Mouse (Mus musculus) limb, embryonic 14.5 days (tissue): ENCODE data around the gene Tex14. TPM values are rescaled to one million over a fixed set of nuclear protein-coding genes. Genes with fewer than 3 reads are reported as not detected.

ENCODE experiments used
- ATAC-seq: fragments of 200-750 bp; cut with Nextera tagmentation; 2 replicates; pipeline ENCODE4 v1.8.0; 2017; ENCODE audit warnings: low read depth, moderate number of reproducible peaks, moderate TSS enrichment; ENCODE audit not compliant: low FRiP score
- DNase-seq: peaks from one replicate; pipeline ENCODE4 v3.0.0-alpha.2; 2015; ENCODE audit warnings: low spot score
- H3K27ac ChIP-seq: fragments of 300-500 bp; sonication (generic); replicated peaks from 2 replicates; pipeline ENCODE4 v1.5.1; 2014; ENCODE audit warnings: low read depth, mild to moderate bottlenecking, low read length, moderate library complexity, mixed read lengths
- H3K27me3 ChIP-seq: fragments of 300-500 bp; sonication (generic); 2 replicates; pipeline ENCODE4 v1.6.1; 2014; ENCODE audit warnings: low read length, mixed read lengths; ENCODE audit not compliant: control insufficient read depth, insufficient read depth
- H3K36me3 ChIP-seq: fragments of 300-500 bp; sonication (generic); 2 replicates; pipeline ENCODE4 v1.6.1; 2014; ENCODE audit warnings: mild to moderate bottlenecking, low read length, moderate library complexity, mixed read lengths; ENCODE audit not compliant: control insufficient read depth, insufficient read depth
- H3K4me1 ChIP-seq: fragments of 300-500 bp; sonication (generic); 2 replicates; pipeline ENCODE4 v1.6.1; 2014; ENCODE audit warnings: antibody characterized with exemption, low read length, mixed read lengths; ENCODE audit not compliant: control insufficient read depth, insufficient read depth
- H3K4me2 ChIP-seq: fragments of 300-500 bp; sonication (generic); replicated peaks from 2 replicates; pipeline ENCODE4 v1.6.1; 2014; ENCODE audit warnings: low read depth, mild to moderate bottlenecking, low read length, moderate library complexity; ENCODE audit not compliant: severe bottlenecking
- H3K4me3 ChIP-seq: fragments of 300-500 bp; sonication (generic); replicated peaks from 2 replicates; pipeline ENCODE4 v1.5.1; 2014; ENCODE audit warnings: low read length
- H3K9ac ChIP-seq: fragments of 300-500 bp; sonication (generic); 2 replicates; pipeline ENCODE4 v1.6.1; 2014; ENCODE audit warnings: mild to moderate bottlenecking, low read depth, low read length, moderate library complexity; ENCODE audit not compliant: severe bottlenecking
- H3K9me3 ChIP-seq: fragments of 300-500 bp; sonication (generic); 2 replicates; pipeline ENCODE4 v1.6.1; 2016; ENCODE audit warnings: low read length; ENCODE audit not compliant: control insufficient read depth
- POLR2A ChIP-seq: fragments of 200-500 bp; IDR thresholded peaks from 2 replicates; pipeline ENCODE4 v1.8.0; 2012; ENCODE audit warnings: inconsistent platforms, mild to moderate bottlenecking, moderate library complexity, borderline replicate concordance; ENCODE audit not compliant: insufficient read depth, insufficient read length; ENCODE audit errors: extremely low read depth
- WGBS: fragments of 180-500 bp; shearing (Covaris S2); extraction: QIAGEN DNeasy Blood & Tissue Kit; methylation state at CpG from one replicate; pipeline ENCODE4 v1.1.7; 2014; 5-methylcytosine and 5-hydroxymethylcytosine counted together
- polyA plus RNA-seq, 2 experiments: library from polyadenylated mRNA; depleted of rRNA in 1 of 2; stranded (reverse) in 1 of 2; unstranded in 1 of 2; fragments of >200 nt; fragmentation: Nextera tagmentation in 1 of 2; extraction: Ambion mirVana in 1 of 2; gene quantifications; 2 replicates each; pipeline versions ENCODE4 v1.2.1 to v1.2.3; 2012 to 2014

Tex14 gene
- polyA plus RNA-seq, 2 experiments: 1.3 to 2.0 TPM

DNA sequence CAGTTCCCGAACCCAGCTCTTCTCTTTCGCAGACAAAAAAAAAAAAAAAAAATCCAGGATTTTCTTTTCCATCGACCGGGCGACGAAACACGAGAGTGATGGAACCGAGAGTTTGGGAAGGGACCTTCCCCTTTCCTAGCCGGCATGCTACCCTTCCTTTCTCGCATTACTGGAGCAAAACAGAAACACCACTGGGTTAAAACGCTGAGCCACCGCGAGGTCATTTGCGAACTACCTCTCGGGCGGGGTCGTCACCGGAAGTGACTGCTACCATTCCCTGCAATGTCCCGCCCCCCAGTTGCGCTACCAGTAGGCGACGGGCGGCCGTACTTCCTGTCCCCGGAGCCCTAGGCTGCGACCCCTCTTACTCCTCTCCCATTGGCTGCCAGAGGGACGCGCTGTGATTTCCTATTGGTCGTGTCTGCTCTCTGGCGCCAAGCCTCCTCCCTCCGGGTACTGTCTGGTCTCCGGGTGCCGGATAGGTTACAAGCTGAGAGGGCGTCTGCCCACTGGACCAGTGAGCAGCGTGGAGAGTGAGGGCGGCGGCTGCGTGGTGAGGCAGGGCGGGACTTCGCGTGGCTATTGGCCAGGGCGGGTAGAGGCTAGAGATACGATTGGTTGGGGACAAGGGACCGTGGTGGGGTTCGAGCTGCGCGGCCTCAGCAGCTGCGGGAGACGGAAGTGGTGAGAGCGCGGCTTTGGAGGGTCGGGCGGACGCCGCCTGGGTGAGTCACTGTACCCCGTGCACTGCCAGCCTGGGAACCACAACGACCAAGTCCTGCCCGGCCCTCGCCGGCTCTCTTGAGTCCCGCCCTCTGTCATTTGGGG, 186.9 kb downstream of the Tex14 start, which contains the start of gene Mtmr4:
Mtmr4 (plus strand) TSS at position 637 of the 828 bp plus-strand sequence.
- peak; percentile 61; the same call in 1 of the 2 replicates for TF ChIP-seq POLR2A
- H3K27me3 ChIP-seq: no peaks in the 10 kb centered on the region
- peak within 1 kb of the TSS; percentile 72 for H3K4me3 ChIP-seq
- ATAC-seq: peak; percentile 98
- H3K9ac ChIP-seq: peak within 1 kb of the TSS; percentile 85
- WGBS: under 1% methylated on average over 53 of the region's 61 CpGs
- peak; percentile 100 for DNase-seq
- H3K4me2 ChIP-seq: peak within 1 kb of the TSS; percentile 78
- peak within 1 kb of the TSS; percentile 85 for H3K27ac ChIP-seq
- peaks cover 28% of the 10 kb centered on the region for H3K4me1 ChIP-seq
- H3K9me3 ChIP-seq: no peaks in the 10 kb centered on the region
- peaks cover 7% of the 10 kb centered on the region; the same call in 1 of the 2 replicates for H3K36me3 ChIP-seq

DNA sequence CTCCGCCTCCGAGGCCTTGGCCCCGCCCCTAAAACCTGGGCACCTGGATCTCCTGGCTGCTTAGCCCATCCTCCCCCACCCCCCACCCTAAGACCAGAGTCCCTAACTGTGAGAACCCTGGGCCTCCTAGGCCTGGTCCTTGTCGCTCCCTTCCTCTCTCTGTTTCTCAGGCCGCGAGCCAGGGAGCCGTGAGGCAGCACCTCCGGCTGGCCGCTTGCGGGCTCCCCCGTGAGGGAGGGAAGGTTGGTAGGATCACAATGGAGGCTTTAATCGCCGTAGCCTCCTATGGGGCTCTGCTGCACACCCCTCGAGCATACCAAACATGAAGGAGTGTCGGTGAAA, 187.5 kb downstream of the Tex14 start:
- ATAC-seq (no peak), DNase-seq (no peak)
- 0% methylated on average over 15 of the region's 15 CpGs for WGBS
- H3K36me3 ChIP-seq: peaks cover 12% of the 10 kb centered on the region
- H3K9me3 ChIP-seq: no peaks in the 10 kb centered on the region
- no peaks in the 10 kb centered on the region for H3K27me3 ChIP-seq
- peaks cover 28% of the 10 kb centered on the region for H3K4me1 ChIP-seq
- peak overlapping the region; percentile 72 for H3K4me3 ChIP-seq
- no peak for TF ChIP-seq POLR2A
- H3K4me2 ChIP-seq: peak overlapping the region; percentile 78
- peak overlapping the region; percentile 62 for H3K9ac ChIP-seq
- peak overlapping the region; percentile 85 for H3K27ac ChIP-seq

DNA sequence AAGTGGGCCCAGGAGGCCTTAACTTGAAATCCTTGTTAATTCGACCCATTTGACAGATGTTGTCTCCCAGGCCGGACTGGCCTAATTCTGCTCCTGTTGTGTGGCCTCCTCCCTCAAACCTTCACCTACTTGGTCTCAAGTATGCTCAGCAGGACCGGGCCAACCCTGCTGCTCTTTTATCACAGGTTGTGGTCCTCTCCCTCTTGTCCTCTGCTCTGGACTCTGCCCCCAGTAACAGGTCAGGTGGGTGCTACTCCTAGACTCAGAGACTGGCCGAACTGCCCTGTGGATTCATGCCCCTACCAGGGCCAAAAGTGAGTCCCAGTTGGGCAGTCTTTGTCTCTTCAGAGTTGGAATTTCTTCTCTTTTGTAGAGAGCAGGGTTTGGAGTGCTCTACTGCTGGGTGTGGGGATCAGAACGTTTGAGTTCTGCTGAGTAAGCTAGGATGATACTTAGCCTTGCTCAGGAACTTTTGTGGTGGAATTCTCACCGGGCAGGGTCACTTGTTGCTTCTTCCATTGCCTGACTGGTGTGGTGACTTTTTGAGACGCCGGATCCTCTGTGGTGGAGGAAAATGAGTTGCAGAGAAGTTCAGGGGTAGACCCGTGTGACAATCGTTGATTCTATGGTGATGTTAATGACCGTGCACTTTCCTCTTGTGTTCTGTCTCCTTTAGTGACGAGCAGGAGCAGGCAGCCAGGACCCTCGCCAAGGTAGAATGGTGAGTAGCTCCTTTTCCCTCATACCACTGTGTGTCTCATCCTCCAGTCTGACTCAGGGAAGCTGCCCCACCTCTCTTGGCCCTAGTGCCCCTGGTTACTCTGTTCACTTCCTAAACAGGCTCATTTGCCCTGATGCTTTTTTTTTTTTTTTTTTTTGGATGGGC, 188.1 kb downstream of the Tex14 start:
- peak overlapping the region; percentile 72 for H3K4me3 ChIP-seq
- TF ChIP-seq POLR2A: no peak
- no peaks in the 10 kb centered on the region for H3K9me3 ChIP-seq
- H3K9ac ChIP-seq: peak overlapping the region; percentile 62
- DNase-seq: no peak
- H3K27ac ChIP-seq: peak overlapping the region; percentile 85
- no peaks in the 10 kb centered on the region for H3K27me3 ChIP-seq
- peaks cover 18% of the 10 kb centered on the region for H3K36me3 ChIP-seq
- peaks cover 28% of the 10 kb centered on the region for H3K4me1 ChIP-seq
- ATAC-seq: no peak
- 38% methylated on average over 13 of the region's 13 CpGs for WGBS
- peak overlapping the region; percentile 78 for H3K4me2 ChIP-seq

DNA sequence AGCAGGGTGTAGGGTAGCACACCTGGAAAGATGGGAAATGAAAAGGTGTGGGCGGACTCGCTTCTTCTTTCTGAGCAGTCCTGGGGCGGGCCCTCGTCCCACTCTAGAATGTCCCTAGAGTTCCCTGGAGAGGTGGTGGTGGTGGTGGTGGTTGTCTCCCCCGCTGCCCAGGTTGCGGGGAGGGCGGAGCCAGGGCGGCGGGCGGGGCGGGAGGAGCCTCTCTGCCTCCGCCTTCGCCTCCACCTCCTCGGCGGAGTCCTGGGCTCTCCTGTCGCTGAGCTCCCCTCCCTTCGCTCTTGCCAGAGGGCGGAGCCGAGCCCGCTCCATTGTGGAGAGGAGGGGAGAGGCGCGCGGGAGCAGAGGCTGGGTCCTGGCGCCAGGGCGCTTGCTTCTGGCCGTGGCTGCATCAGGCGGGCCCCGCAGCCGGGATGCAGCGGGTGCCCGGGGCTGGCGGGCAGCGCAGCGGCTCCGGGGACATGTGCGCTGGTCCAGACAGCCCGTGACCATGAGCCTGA, 190.5 kb downstream of the Tex14 start:
- no peaks in the 10 kb centered on the region for H3K27me3 ChIP-seq
- DNase-seq: peak; percentile 89
- peak; percentile 76; the same call in 1 of the 2 replicates for TF ChIP-seq POLR2A
- peaks cover 42% of the 10 kb centered on the region for H3K36me3 ChIP-seq
- peak overlapping the region; percentile 89 for H3K9ac ChIP-seq
- 3% methylated on average over 8 of the region's 37 CpGs for WGBS
- peaks cover 26% of the 10 kb centered on the region for H3K4me1 ChIP-seq
- H3K4me2 ChIP-seq: peak overlapping the region; percentile 88
- peak overlapping the region; percentile 76 for H3K4me3 ChIP-seq
- no peaks in the 10 kb centered on the region for H3K9me3 ChIP-seq
- peak overlapping the region; percentile 73 for H3K27ac ChIP-seq
- ATAC-seq: peak; percentile 59

- Histone ChIP-seq H3K27me3 (no peaks in the 10 kb centered on the region), H3K4me1 (peaks cover 22% of the 10 kb centered on the region), H3K27ac (peak overlapping the region; percentile 73; the same call in 1 of the 2 replicates), H3K9me3 (no peaks in the 10 kb centered on the region), H3K36me3 (peaks cover 48% of the 10 kb centered on the region), H3K4me3 (peak overlapping the region; percentile 76), H3K4me2 (peak overlapping the region; percentile 88), H3K9ac (peak overlapping the region; percentile 89)
- WGBS: 7% methylated on average over 7 of the region's 7 CpGs
- no peak for TF ChIP-seq POLR2A
- no peak for ATAC-seq
- DNase-seq: no peak
These were observed 191.1 kb downstream of the Tex14 start for GRCm38 (mm10) chr11:87595976-87596375.
